In genomic region chr11:68665331-68665730, GRCm38 (mm10) we compare ENCODE assay signal across 16 mouse cellular contexts. TPM values are rescaled to one million over a fixed set of nuclear protein-coding genes. Genes with fewer than 3 reads are reported as not detected.
DNase-seq lines count a peak whose midpoint lies in the region; ATAC-seq and TF ChIP-seq lines count a peak whose summit lies in the region.
"Had no signal": no experiment of that assay in that cellular context is flagged by ENCODE, and none has a peak within 500 bp of the region (broad histone marks: within the 10 kb centered on the region; RNA-seq: fewer than 3 reads in every experiment).

No protein-coding gene starts in this region.

- peak overlapping the region; percentile 57 for H3K27ac ChIP-seq in intestine, embryonic 14.5 days (ENCODE audit: low read depth)
- H3K27ac ChIP-seq in intestine, postnatal 0 days (ENCODE audit: low read depth, low read length), result no peak overlapping the region
- H3K27ac ChIP-seq in testis, adult 2 months (ENCODE audit: control insufficient read depth, insufficient read depth, low read depth, low read length), result peak overlapping the region; percentile 39; the same call in 1 of the 2 replicates
- H3K27ac ChIP-seq in heart, embryonic 16.5 days (ENCODE audit: low read length), result peak overlapping the region; percentile 61
- H3K27ac ChIP-seq in stomach, embryonic 16.5 days (ENCODE audit: low read length), result peak overlapping the region; percentile 55; the same call in 1 of the 2 replicates
- H3K27ac ChIP-seq in hindbrain, embryonic 14.5 days, result no peak overlapping the region
- H3K27ac ChIP-seq in cerebellum, adult 2 months (ENCODE audit: insufficient read depth, low read length), result no peak overlapping the region
- H3K27ac ChIP-seq: gastrocnemius, adult 2 months had no signal

- no peaks in the 10 kb centered on the region for H3K36me3 ChIP-seq in intestine, embryonic 14.5 days (ENCODE audit: control insufficient read depth, insufficient read depth, low read length)
- H3K36me3 ChIP-seq in intestine, postnatal 0 days (ENCODE audit: control insufficient read depth, insufficient read depth), result no peaks in the 10 kb centered on the region
- H3K36me3 ChIP-seq in testis, adult 2 months (ENCODE audit: control insufficient read depth, insufficient read depth, low read length), result no peaks in the 10 kb centered on the region
- H3K36me3 ChIP-seq in heart, embryonic 16.5 days (ENCODE audit: control insufficient read depth, insufficient read depth), result no peaks in the 10 kb centered on the region
- no peaks in the 10 kb centered on the region for H3K36me3 ChIP-seq in stomach, embryonic 16.5 days (ENCODE audit: control insufficient read depth, insufficient read depth, low read length)
- no peaks in the 10 kb centered on the region for H3K36me3 ChIP-seq in hindbrain, embryonic 14.5 days (replicated peaks; ENCODE audit: control insufficient read depth, insufficient read depth)
- H3K36me3 ChIP-seq: G1E had no signal

- no peaks in the 10 kb centered on the region for H3K27me3 ChIP-seq in intestine, embryonic 14.5 days (replicated peaks; ENCODE audit: control insufficient read depth, insufficient read depth, low read length)
- H3K27me3 ChIP-seq in intestine, postnatal 0 days (replicated peaks; ENCODE audit: control insufficient read depth, insufficient read depth, low read length), result no peaks in the 10 kb centered on the region
- no peaks in the 10 kb centered on the region for H3K27me3 ChIP-seq in testis, adult 2 months (ENCODE audit: control insufficient read depth, insufficient read depth, low read length)
- H3K27me3 ChIP-seq in heart, embryonic 16.5 days (ENCODE audit: control insufficient read depth, insufficient read depth, low read length), result no peaks in the 10 kb centered on the region
- H3K27me3 ChIP-seq in stomach, embryonic 16.5 days (ENCODE audit: control insufficient read depth, insufficient read depth, low read length), result no peaks in the 10 kb centered on the region
- no peaks in the 10 kb centered on the region for H3K27me3 ChIP-seq in hindbrain, embryonic 14.5 days (ENCODE audit: control insufficient read depth, insufficient read depth, low read length)
- H3K27me3 ChIP-seq in cerebellum, adult 2 months (ENCODE audit: control insufficient read depth, insufficient read depth, low read length), result no peaks in the 10 kb centered on the region

- no peak overlapping the region for H3K4me3 ChIP-seq in intestine, embryonic 14.5 days (ENCODE audit: low read depth, low read length)
- H3K4me3 ChIP-seq in intestine, postnatal 0 days (ENCODE audit: low read depth, low read length), result no peak overlapping the region
- H3K4me3 ChIP-seq in testis, adult 2 months (ENCODE audit: control insufficient read depth, low read depth, low read length), result no peak overlapping the region
- H3K4me3 ChIP-seq in heart, embryonic 16.5 days (ENCODE audit: low read length), result no peak overlapping the region
- no peak overlapping the region for H3K4me3 ChIP-seq in stomach, embryonic 16.5 days (replicated peaks; ENCODE audit: low read length)
- H3K4me3 ChIP-seq in hindbrain, embryonic 14.5 days (replicated peaks; ENCODE audit: low read length), result no peak overlapping the region
- H3K4me3 ChIP-seq in cerebellum, adult 2 months (replicated peaks; ENCODE audit: insufficient read depth, low read depth, low read length), result no peak overlapping the region
- H3K4me3 ChIP-seq: gastrocnemius, adult 2 months had no signal

- peaks cover 11% of the 10 kb centered on the region for H3K4me1 ChIP-seq in intestine, embryonic 14.5 days (replicated peaks; ENCODE audit: control insufficient read depth, insufficient read depth, low read length)
- H3K4me1 ChIP-seq in intestine, postnatal 0 days (replicated peaks; ENCODE audit: control insufficient read depth, insufficient read depth, low read length), result no peaks in the 10 kb centered on the region
- peaks cover 4% of the 10 kb centered on the region for H3K4me1 ChIP-seq in testis, adult 2 months (ENCODE audit: control insufficient read depth, insufficient read depth, low read length)
- peaks cover 6% of the 10 kb centered on the region for H3K4me1 ChIP-seq in heart, embryonic 16.5 days (ENCODE audit: control insufficient read depth, insufficient read depth, low read length)
- 0 out of 2 replicates have a peak, but pooled peaks cover 7% of the 10 kb centered on the region for H3K4me1 ChIP-seq in stomach, embryonic 16.5 days (ENCODE audit: control insufficient read depth, insufficient read depth, low read length)
- H3K4me1 ChIP-seq in hindbrain, embryonic 14.5 days (replicated peaks; ENCODE audit: control insufficient read depth, insufficient read depth, low read length), result no peaks in the 10 kb centered on the region
- no peaks in the 10 kb centered on the region for H3K4me1 ChIP-seq in cerebellum, adult 2 months (ENCODE audit: control insufficient read depth, insufficient read depth, low read length)

- H3K9ac ChIP-seq in intestine, embryonic 14.5 days (ENCODE audit: low read length), result no peak overlapping the region
- H3K9ac ChIP-seq in intestine, postnatal 0 days (ENCODE audit: low read depth, low read length), result no peak overlapping the region
- H3K9ac ChIP-seq in heart, embryonic 16.5 days (ENCODE audit: low read length), result no peak overlapping the region
- no peak overlapping the region for H3K9ac ChIP-seq in stomach, embryonic 16.5 days (ENCODE audit: low read length)
- H3K9ac ChIP-seq in hindbrain, embryonic 14.5 days, result no peak overlapping the region

- no peak for TF ChIP-seq POLR2A in testis, adult 2 months (IDR thresholded peaks at IDR 0.05; ENCODE audit: control insufficient read depth, low read depth, low read length)
- no peak for TF ChIP-seq POLR2A in cerebellum, adult 2 months (IDR thresholded peaks at IDR 0.05; ENCODE audit: borderline replicate concordance, insufficient read depth, low read length)

- no peak overlapping the region for H3K4me2 ChIP-seq in intestine, embryonic 14.5 days (ENCODE audit: low read length)
- no peak overlapping the region for H3K4me2 ChIP-seq in intestine, postnatal 0 days (replicated peaks; ENCODE audit: low read depth)
- H3K4me2 ChIP-seq in heart, embryonic 16.5 days (ENCODE audit: low read depth, low read length), result no peak overlapping the region
- H3K4me2 ChIP-seq in stomach, embryonic 16.5 days (ENCODE audit: low read depth, low read length), result no peak overlapping the region
- no peak overlapping the region for H3K4me2 ChIP-seq in hindbrain, embryonic 14.5 days (replicated peaks)

- no peaks in the 10 kb centered on the region; the same call in 1 of the 2 replicates for H3K9me3 ChIP-seq in intestine, embryonic 14.5 days (ENCODE audit: control insufficient read depth, low read length)
- H3K9me3 ChIP-seq in intestine, postnatal 0 days (ENCODE audit: control insufficient read depth), result no peaks in the 10 kb centered on the region
- peaks cover 5% of the 10 kb centered on the region for H3K9me3 ChIP-seq in heart, embryonic 16.5 days (replicated peaks; ENCODE audit: control insufficient read depth, low read length)
- peaks cover 11% of the 10 kb centered on the region for H3K9me3 ChIP-seq in stomach, embryonic 16.5 days (replicated peaks; ENCODE audit: control insufficient read depth, low read length)
- H3K9me3 ChIP-seq in hindbrain, embryonic 14.5 days (ENCODE audit: control insufficient read depth, low read length), result no peaks in the 10 kb centered on the region
- H3K9me3 ChIP-seq: G1E had no signal

- WGBS in intestine, embryonic 14.5 days, result 59% methylated on average over 2 of the region's 2 CpGs
- WGBS in intestine, postnatal 0 days, result 48% methylated on average over 2 of the region's 2 CpGs
- 38% methylated on average over 2 of the region's 2 CpGs for WGBS in heart, embryonic 16.5 days
- 62% methylated on average over 2 of the region's 2 CpGs for WGBS in stomach, embryonic 16.5 days
- 89% methylated on average over 2 of the region's 2 CpGs for WGBS in hindbrain, embryonic 14.5 days
- 46% methylated on average over 2 of the region's 2 CpGs for WGBS in cerebellum, adult 2 months

- no peak for DNase-seq in intestine, embryonic 14.5 days (ENCODE audit: low spot score)
- DNase-seq in testis, postnatal 14 days (ENCODE audit: low spot score), result no peak
- DNase-seq in hindbrain, embryonic 14.5 days (ENCODE audit: low spot score), result no peak
- no peak for DNase-seq in cerebellum, adult 2 months
- DNase-seq: B cell, adult 2 months; cerebellum, adult 9-10 months; gastrocnemius, adult 2 months; kidney, postnatal 10 days; spleen, adult 18-20 months; thymus, postnatal 4 days had no signal

- no peak for TF ChIP-seq CTCF in intestine, postnatal 0 days (IDR thresholded peaks at IDR 0.05; ENCODE audit: low read depth)
- no peak for TF ChIP-seq CTCF in testis, adult 2 months (IDR thresholded peaks at IDR 0.05; ENCODE audit: control insufficient read depth, insufficient read depth, insufficient replicate concordance, low read depth, low read length)
- no peak for TF ChIP-seq CTCF in cerebellum, adult 2 months (IDR thresholded peaks at IDR 0.05; ENCODE audit: borderline replicate concordance, insufficient read depth, low read depth, low read length)

- no peak for ATAC-seq in intestine, embryonic 14.5 days (replicated peaks; ENCODE audit: low FRiP score, low TSS enrichment, low read depth)
- no peak for ATAC-seq in intestine, postnatal 0 days
- ATAC-seq in heart, embryonic 16.5 days (replicated peaks; ENCODE audit: extremely low read depth, insufficient read depth, low FRiP score), result 0 out of 2 replicates have a peak, but pooled peaks have one; percentile 37
- ATAC-seq in stomach, embryonic 16.5 days (ENCODE audit: insufficient read depth, low FRiP score), result no peak
- no peak for ATAC-seq in hindbrain, embryonic 14.5 days (ENCODE audit: low FRiP score)
- ATAC-seq: activated CD4-positive, CD25-positive, alpha-beta regulatory T cell, adult 4 months had no signal

RNA-seq across cellular contexts. Expression of gene Myh10, which starts 26.0 kb away (rescaled TPM):
- 108 and 116 TPM in 2 replicates for polyA plus RNA-seq in intestine, embryonic 14.5 days (2014; fragmentation: Nextera tagmentation; extraction: Ambion mirVana)
- 16.7 and 16.8 TPM in 2 replicates for polyA plus RNA-seq in intestine, postnatal 0 days (2015; fragmentation: Nextera tagmentation; extraction: Ambion mirVana)
- polyA plus RNA-seq in testis, adult 2 months (2012; rRNA removed), result 35.7 and 44.2 TPM in 2 replicates
- 81.1 and 104 TPM in 2 replicates for polyA plus RNA-seq in heart, embryonic 16.5 days (2015; fragmentation: Nextera tagmentation; extraction: Ambion mirVana)
- 81.9 and 89.9 TPM in 2 replicates for polyA plus RNA-seq in stomach, embryonic 16.5 days (2015; fragmentation: Nextera tagmentation; extraction: Ambion mirVana)
- polyA plus RNA-seq in hindbrain, embryonic 14.5 days (2014; fragmentation: Nextera tagmentation; extraction: Ambion mirVana), result 95.3 and 101 TPM in 2 replicates
- 177 and 180 TPM in 2 replicates for polyA plus RNA-seq in cerebellum, adult 2 months (2012; rRNA removed)

Comparison
In these comparisons a context has a peak if more than half of its experiments do, and no peak if none do; other contexts are left out.
1. H3K27ac ChIP-seq: peak in intestine, embryonic 14.5 days (single experiment), testis, adult 2 months (single experiment), heart, embryonic 16.5 days (single experiment) and stomach, embryonic 16.5 days (single experiment); none in intestine, postnatal 0 days (single experiment), hindbrain, embryonic 14.5 days (single experiment) and cerebellum, adult 2 months (single experiment).